Mouse (Mus musculus) ZHBTc4 (cell line): ENCODE data around the gene Kif13a.

Experiments
- DNase-seq: peaks from one replicate; pipeline ENCODE4 v3.0.0-alpha.2; 2011; ENCODE audit warnings: low read depth, low spot score

Gene Kif13a

GRCm38 (mm10) chr13:46884898-46885758 is 44.5 kb downstream of the Kif13a start:
- no peak for DNase-seq

- no peak for DNase-seq
Observed at GRCm38 (mm10) chr13:46883976-46884375, 45.7 kb downstream of the Kif13a start.

- DNase-seq, result no peak
Observed at GRCm38 (mm10) chr13:46883381-46883780, 46.3 kb downstream of the Kif13a start.

- no peak for DNase-seq
Observed at GRCm38 (mm10) chr13:46880736-46881135, 48.9 kb downstream of the Kif13a start.

- DNase-seq, result no peak
Observed at GRCm38 (mm10) chr13:46880243-46880642, 49.4 kb downstream of the Kif13a start.

GRCm38 (mm10) chr13:46877049-46877448 is 52.6 kb downstream of the Kif13a start:
- no peak for DNase-seq

GRCm38 (mm10) chr13:46875377-46875776 is 54.3 kb downstream of the Kif13a start:
- no peak for DNase-seq

GRCm38 (mm10) chr13:46872732-46873131 is 56.9 kb downstream of the Kif13a start:
- DNase-seq, result no peak

- no peak for DNase-seq
Observed at GRCm38 (mm10) chr13:46872194-46872593, 57.5 kb downstream of the Kif13a start.

GRCm38 (mm10) chr13:46869464-46869863 is 60.2 kb downstream of the Kif13a start:
- DNase-seq, result no peak

GRCm38 (mm10) chr13:46863169-46863748 is 66.4 kb downstream of the Kif13a start:
- DNase-seq, result no peak

GRCm38 (mm10) chr13:46859876-46860275 is 69.8 kb downstream of the Kif13a start:
- DNase-seq, result no peak

- no peak for DNase-seq
Observed at GRCm38 (mm10) chr13:46859173-46859572, 70.5 kb downstream of the Kif13a start.

GRCm38 (mm10) chr13:46858835-46859152 is 70.9 kb downstream of the Kif13a start:
- DNase-seq, result no peak

GRCm38 (mm10) chr13:46858143-46858834 is 71.4 kb downstream of the Kif13a start:
- DNase-seq, result no peak

GRCm38 (mm10) chr13:46854456-46854855 is 75.2 kb downstream of the Kif13a start:
- no peak for DNase-seq

GRCm38 (mm10) chr13:46852470-46852869 is 77.2 kb downstream of the Kif13a start:
- peak; percentile 59 for DNase-seq

- DNase-seq, result no peak
Observed at GRCm38 (mm10) chr13:46845456-46845855, 84.2 kb downstream of the Kif13a start.

- no peak for DNase-seq
Observed at GRCm38 (mm10) chr13:46844561-46845235, 85.0 kb downstream of the Kif13a start.

- DNase-seq, result no peak
Observed at GRCm38 (mm10) chr13:46843646-46844045, 86.0 kb downstream of the Kif13a start.

- DNase-seq, result no peak
Observed at GRCm38 (mm10) chr13:46842185-46842584, 87.5 kb downstream of the Kif13a start.

GRCm38 (mm10) chr13:46841668-46842067 is 88.0 kb downstream of the Kif13a start:
- no peak for DNase-seq
